Mouse (Mus musculus) testis, adult 2 months (tissue): ENCODE measurements around the gene Rexo1.
A peak's percentile ranks its signal among the peaks of the same experiment; 100 is the strongest.

Experiments
- CTCF ChIP-seq: fragments of 200-500 bp; IDR thresholded peaks from 2 replicates; pipeline ENCODE4 v1.5.1; 2012; ENCODE audit warnings: low read depth, mild to moderate bottlenecking, inconsistent platforms, low read length, moderate library complexity; ENCODE audit not compliant: control insufficient read depth, insufficient read depth, insufficient replicate concordance
- POLR2A ChIP-seq: fragments of 200-500 bp; IDR thresholded peaks from 2 replicates; pipeline ENCODE4 v1.6.1; 2012; ENCODE audit warnings: low read depth, mild to moderate bottlenecking, inconsistent platforms, low read length, moderate library complexity; ENCODE audit not compliant: control insufficient read depth

GRCm38 (mm10) chr10:80533704-80534103 lies 27.7 kb downstream of the Rexo1 start:
- 0 out of 2 replicates have a peak, but pooled peaks have one; percentile 13 for TF ChIP-seq POLR2A
- no peak for TF ChIP-seq CTCF
